Mouse (Mus musculus): Measurements from ENCODE around the gene Lgi1. TPM values are rescaled to one million over a fixed set of nuclear protein-coding genes. Genes with fewer than 3 reads are reported as not detected.

Gene Lgi1
- not detected in 2 replicates for polyA plus RNA-seq (2012; ENCODE audit: insufficient read depth, low replicate concordance)

- TF ChIP-seq FLI1 (IDR thresholded peaks at IDR 0.05; ENCODE audit: low read length) (no peak), GATA1 (IDR thresholded peaks at IDR 0.05; ENCODE audit: borderline replicate concordance, low read length) (no peak)
- no peaks in the 10 kb centered on the region for H3K36me3 ChIP-seq (replicated peaks; ENCODE audit: low read length)
- peaks cover 12% of the 10 kb centered on the region for H3K4me1 ChIP-seq
- H3K9me3 ChIP-seq = no peaks in the 10 kb centered on the region
- H3K27me3 ChIP-seq (replicated peaks) = peaks cover 50% of the 10 kb centered on the region
- peak within 1 kb of the TSS; percentile 67 for H3K4me3 ChIP-seq (replicated peaks)
These were observed at the start of gene Lgi1 for GRCm38 (mm10) chr19:38264505-38265500. Gene Lgi1, plus strand, starts transcription at chr19:38264536.

- peaks cover 4% of the 10 kb centered on the region; the same call in 1 of the 2 replicates for H3K4me1 ChIP-seq
- no peak overlapping the region for H3K4me3 ChIP-seq (replicated peaks)
- no peaks in the 10 kb centered on the region for H3K27me3 ChIP-seq (replicated peaks)
- peaks cover 48% of the 10 kb centered on the region for H3K36me3 ChIP-seq (replicated peaks; ENCODE audit: low read length)
- H3K9me3 ChIP-seq = no peaks in the 10 kb centered on the region
- TF ChIP-seq GATA1 (IDR thresholded peaks at IDR 0.05; ENCODE audit: borderline replicate concordance, low read length) = no peak
- TF ChIP-seq FLI1 (IDR thresholded peaks at IDR 0.05; ENCODE audit: low read length) = no peak
These were observed 46.6 kb upstream of the Lgi1 start for GRCm38 (mm10) chr19:38217696-38218095.

GRCm38 (mm10) chr19:38223356-38223904 lies 40.9 kb upstream of the Lgi1 start:
- Histone ChIP-seq H3K9me3 (no peaks in the 10 kb centered on the region), H3K36me3 (replicated peaks; ENCODE audit: low read length) (peaks cover 13% of the 10 kb centered on the region), H3K4me3 (replicated peaks) (peak overlapping the region; percentile 96), H3K27me3 (replicated peaks) (no peaks in the 10 kb centered on the region), H3K4me1 (peaks cover 18% of the 10 kb centered on the region)
- no peak for TF ChIP-seq FLI1 (IDR thresholded peaks at IDR 0.05; ENCODE audit: low read length)
- TF ChIP-seq GATA1 (IDR thresholded peaks at IDR 0.05; ENCODE audit: borderline replicate concordance, low read length) = no peak

GRCm38 (mm10) chr19:38223905-38224684 lies 40.2 kb upstream of the Lgi1 start, which contains the start of gene Fra10ac1:
Gene Fra10ac1, minus strand, starts transcription at chr19:38224156.
- peak within 1 kb of the TSS; percentile 96 for H3K4me3 ChIP-seq (replicated peaks)
- peaks cover under 1% of the 10 kb centered on the region; the same call in 1 of the 2 replicates for H3K9me3 ChIP-seq
- H3K27me3 ChIP-seq (replicated peaks) = no peaks in the 10 kb centered on the region
- TF ChIP-seq GATA1 (IDR thresholded peaks at IDR 0.05; ENCODE audit: borderline replicate concordance, low read length) (no peak), FLI1 (IDR thresholded peaks at IDR 0.05; ENCODE audit: low read length) (0 out of 2 replicates have a peak, but pooled peaks have one; percentile 10)
- H3K36me3 ChIP-seq (replicated peaks; ENCODE audit: low read length) = peaks cover 6% of the 10 kb centered on the region
- H3K4me1 ChIP-seq = peaks cover 18% of the 10 kb centered on the region

GRCm38 (mm10) chr19:38224685-38225060 lies 39.7 kb upstream of the Lgi1 start:
- Histone ChIP-seq H3K4me3 (replicated peaks) (peak overlapping the region; percentile 96), H3K27me3 (replicated peaks) (no peaks in the 10 kb centered on the region), H3K9me3 (peaks cover 6% of the 10 kb centered on the region), H3K36me3 (replicated peaks; ENCODE audit: low read length) (peaks cover 3% of the 10 kb centered on the region), H3K4me1 (peaks cover 18% of the 10 kb centered on the region)
- TF ChIP-seq GATA1 (IDR thresholded peaks at IDR 0.05; ENCODE audit: borderline replicate concordance, low read length) (no peak), FLI1 (IDR thresholded peaks at IDR 0.05; ENCODE audit: low read length) (no peak)

- H3K4me3 ChIP-seq (replicated peaks) = no peak overlapping the region
- H3K27me3 ChIP-seq (replicated peaks) = peaks cover 4% of the 10 kb centered on the region
- TF ChIP-seq GATA1 (IDR thresholded peaks at IDR 0.05; ENCODE audit: borderline replicate concordance, low read length) (no peak), FLI1 (IDR thresholded peaks at IDR 0.05; ENCODE audit: low read length) (no peak)
- peaks cover 6% of the 10 kb centered on the region; the same call in 1 of the 2 replicates for H3K4me1 ChIP-seq
- peaks cover 10% of the 10 kb centered on the region for H3K9me3 ChIP-seq
- H3K36me3 ChIP-seq (replicated peaks; ENCODE audit: low read length) = no peaks in the 10 kb centered on the region
These were observed 35.6 kb upstream of the Lgi1 start for GRCm38 (mm10) chr19:38228699-38229098.

- Histone ChIP-seq H3K9me3 (peaks cover 10% of the 10 kb centered on the region), H3K36me3 (replicated peaks; ENCODE audit: low read length) (no peaks in the 10 kb centered on the region), H3K27me3 (replicated peaks) (peaks cover 6% of the 10 kb centered on the region), H3K4me1 (peaks cover 3% of the 10 kb centered on the region; the same call in 1 of the 2 replicates), H3K4me3 (replicated peaks) (no peak overlapping the region)
- TF ChIP-seq FLI1 (IDR thresholded peaks at IDR 0.05; ENCODE audit: low read length) = no peak
- no peak for TF ChIP-seq GATA1 (IDR thresholded peaks at IDR 0.05; ENCODE audit: borderline replicate concordance, low read length)
These were observed 32.2 kb upstream of the Lgi1 start for GRCm38 (mm10) chr19:38232087-38232486.

- Histone ChIP-seq H3K9me3 (peaks cover 10% of the 10 kb centered on the region), H3K4me1 (peaks cover 5% of the 10 kb centered on the region), H3K27me3 (replicated peaks) (peaks cover 6% of the 10 kb centered on the region), H3K4me3 (replicated peaks) (no peak overlapping the region), H3K36me3 (replicated peaks; ENCODE audit: low read length) (no peaks in the 10 kb centered on the region)
- TF ChIP-seq GATA1 (IDR thresholded peaks at IDR 0.05; ENCODE audit: borderline replicate concordance, low read length) = no peak
- TF ChIP-seq FLI1 (IDR thresholded peaks at IDR 0.05; ENCODE audit: low read length) = no peak
These were observed 31.8 kb upstream of the Lgi1 start for GRCm38 (mm10) chr19:38232516-38232915.

GRCm38 (mm10) chr19:38236526-38236925 lies 27.8 kb upstream of the Lgi1 start:
- Histone ChIP-seq H3K27me3 (replicated peaks) (peaks cover 10% of the 10 kb centered on the region), H3K9me3 (no peaks in the 10 kb centered on the region), H3K4me1 (peaks cover 15% of the 10 kb centered on the region), H3K36me3 (replicated peaks; ENCODE audit: low read length) (no peaks in the 10 kb centered on the region), H3K4me3 (replicated peaks) (no peak overlapping the region)
- no peak for TF ChIP-seq FLI1 (IDR thresholded peaks at IDR 0.05; ENCODE audit: low read length)
- no peak for TF ChIP-seq GATA1 (IDR thresholded peaks at IDR 0.05; ENCODE audit: borderline replicate concordance, low read length)

Measured in megakaryocyte, embryonic 14.5 days (primary cell).